Mouse (Mus musculus): ENCODE measurements at regions not wholly inside any gene's neighbourhood (a gene's known extent, or its start where the extent isn't known, plus 50 kb on each side); places are given as distances from the start of the nearest gene placed in this dataset.

- no peak for TF ChIP-seq CTCF (IDR thresholded peaks at IDR 0.05)
- intact Hi-C loops (cut with DNase I): no loop called here
- DNase-seq: no peak
- H3K27ac ChIP-seq: no peak overlapping the region
- no peak overlapping the region for H3K4me3 ChIP-seq
Measured at GRCm38 (mm10) chr8:24261359-24261758, 464.3 kb downstream of the Adam3 start.

- DNase-seq: no peak
- H3K4me3 ChIP-seq: no peak overlapping the region
- no peak for TF ChIP-seq CTCF (IDR thresholded peaks at IDR 0.05)
- intact Hi-C loops (cut with DNase I): no loop called here
- H3K27ac ChIP-seq: no peak overlapping the region
Measured at GRCm38 (mm10) chr8:24258622-24259021, 467.0 kb downstream of the Adam3 start.

- TF ChIP-seq CTCF (IDR thresholded peaks at IDR 0.05): no peak
- H3K27ac ChIP-seq: no peak overlapping the region
- H3K4me3 ChIP-seq: no peak overlapping the region
- DNase-seq: no peak
- intact Hi-C loops (cut with DNase I): no loop called here
Measured at GRCm38 (mm10) chr8:24242211-24242610, 483.4 kb downstream of the Adam3 start.

GRCm38 (mm10) chr8:24240211-24240983 lies 485.3 kb downstream of the Adam3 start:
- no peak overlapping the region for H3K4me3 ChIP-seq
- peak; percentile 46 for TF ChIP-seq CTCF (IDR thresholded peaks at IDR 0.05)
- H3K27ac ChIP-seq: no peak overlapping the region
- no peak for DNase-seq
- intact Hi-C loops (cut with DNase I): no loop called here

GRCm38 (mm10) chr8:24234981-24235380 lies 490.7 kb downstream of the Adam3 start:
- DNase-seq: peak; percentile 22
- TF ChIP-seq CTCF (IDR thresholded peaks at IDR 0.05): no peak
- Histone ChIP-seq H3K4me3 (no peak overlapping the region), H3K27ac (no peak overlapping the region)
- intact Hi-C loops (cut with DNase I): no loop called here

GRCm38 (mm10) chr8:24228148-24228547 lies 497.5 kb downstream of the Adam3 start:
- Histone ChIP-seq H3K4me3 (no peak overlapping the region), H3K27ac (no peak overlapping the region)
- no peak for TF ChIP-seq CTCF (IDR thresholded peaks at IDR 0.05)
- intact Hi-C loops (cut with DNase I): no loop called here
- no peak for DNase-seq

GRCm38 (mm10) chr8:24227331-24228072 lies 498.1 kb downstream of the Adam3 start:
- no peak for TF ChIP-seq CTCF (IDR thresholded peaks at IDR 0.05)
- no peak for DNase-seq
- Histone ChIP-seq H3K4me3 (no peak overlapping the region), H3K27ac (no peak overlapping the region)
- intact Hi-C loops (cut with DNase I): no loop called here

GRCm38 (mm10) chr8:24220222-24220621 lies 505.4 kb downstream of the Adam3 start:
- no peak for TF ChIP-seq CTCF (IDR thresholded peaks at IDR 0.05)
- no peak overlapping the region for H3K27ac ChIP-seq
- intact Hi-C loops (cut with DNase I): no loop called here
- no peak overlapping the region for H3K4me3 ChIP-seq
- DNase-seq: no peak

- Histone ChIP-seq H3K27ac (no peak overlapping the region), H3K4me3 (no peak overlapping the region)
- no peak for TF ChIP-seq CTCF (IDR thresholded peaks at IDR 0.05)
- no peak for DNase-seq
- intact Hi-C loops (cut with DNase I): no loop called here
Measured at GRCm38 (mm10) chr8:24216655-24217054, 509.0 kb downstream of the Adam3 start.

GRCm38 (mm10) chr8:24215510-24216138 lies 510.0 kb downstream of the Adam3 start:
- intact Hi-C loops (cut with DNase I): no loop called here
- peak overlapping the region; percentile 40; the same call in 1 of the 2 replicates for H3K27ac ChIP-seq

GRCm38 (mm10) chr8:24214315-24214714 lies 511.3 kb downstream of the Adam3 start:
- intact Hi-C loops (cut with DNase I): no loop called here
- no peak for DNase-seq
- Histone ChIP-seq H3K27ac (no peak overlapping the region), H3K4me3 (no peak overlapping the region)
- TF ChIP-seq CTCF (IDR thresholded peaks at IDR 0.05): no peak

More at GRCm38 (mm10) chr8:24215510-24216138, 510.0 kb downstream of the Adam3 start:
- DNase-seq: no peak
- no peak overlapping the region; the same call in 1 of the 2 replicates for H3K4me3 ChIP-seq
- TF ChIP-seq CTCF (IDR thresholded peaks at IDR 0.05): no peak

- intact Hi-C loops (cut with DNase I): no loop called here
Measured at GRCm38 (mm10) chr8:24212216-24213200, 513.1 kb downstream of the Adam3 start.

More at GRCm38 (mm10) chr8:24212216-24213200, 513.1 kb downstream of the Adam3 start:
- TF ChIP-seq CTCF (IDR thresholded peaks at IDR 0.05): no peak
- H3K27ac ChIP-seq: no peak overlapping the region
- H3K4me3 ChIP-seq: no peak overlapping the region
- DNase-seq: no peak
